Mouse (Mus musculus) ES-Bruce4 (cell line): ENCODE measurements around the gene E130308A19Rik.

Experiments used
- CTCF ChIP-seq: IDR thresholded peaks from one replicate; pipeline ENCODE4 v1.8.1; 2011; ENCODE audit warnings: low read depth, low read length
- EP300 ChIP-seq: IDR thresholded peaks from 2 replicates; pipeline ENCODE4 v1.6.1; 2011; ENCODE audit warnings: low read depth, low read length; ENCODE audit not compliant: insufficient read depth
- POLR2A ChIP-seq: IDR thresholded peaks from one replicate; pipeline ENCODE4 v1.8.1; 2011; ENCODE audit warnings: low read length; ENCODE audit not compliant: insufficient read depth

DNA sequence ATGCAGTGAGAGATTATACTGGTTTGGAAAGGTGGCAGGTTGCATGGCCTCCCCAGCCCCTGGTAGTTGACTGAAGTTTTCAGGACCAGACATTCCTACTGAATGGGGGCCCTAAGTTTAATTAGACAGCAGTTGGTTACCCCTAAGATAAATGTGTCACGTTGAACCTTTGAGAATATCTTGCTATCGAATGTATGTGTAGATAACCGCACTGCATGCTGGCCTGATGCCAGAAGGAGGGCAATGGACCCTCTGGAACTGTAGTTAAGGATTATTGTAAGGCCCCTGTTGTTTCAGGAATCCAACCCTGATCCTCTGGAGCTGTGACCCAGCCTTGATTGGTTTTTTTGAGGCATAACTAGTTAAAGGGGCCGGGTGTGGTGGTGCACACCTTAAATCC is 58.3 kb downstream of the E130308A19Rik start:
- TF ChIP-seq CTCF (no peak), POLR2A (no peak), EP300 (no peak)
